Mouse (Mus musculus) embryonic facial prominence, embryonic 10.5 days (tissue): Measurements from ENCODE around the gene Zic5. TPM values are rescaled to one million over a fixed set of nuclear protein-coding genes. Genes with fewer than 3 reads are reported as not detected.

Source experiments
- DNase-seq: peaks from one replicate; pipeline ENCODE4 v3.0.0-alpha.2; 2017; ENCODE audit warnings: low spot score
- H3K27ac ChIP-seq: fragments of 300-500 bp; sonication (generic); replicated peaks from 2 replicates; pipeline ENCODE4 v1.5.1; 2016; ENCODE audit warnings: mild to moderate bottlenecking
- H3K27me3 ChIP-seq: fragments of 300-500 bp; sonication (generic); replicated peaks from 2 replicates; pipeline ENCODE4 v1.6.1; 2016; ENCODE audit warnings: low read depth, mild to moderate bottlenecking; ENCODE audit not compliant: poor library complexity, severe bottlenecking
- H3K36me3 ChIP-seq: fragments of 300-500 bp; sonication (generic); replicated peaks from 2 replicates; pipeline ENCODE4 v1.6.1; 2016; ENCODE audit warnings: mild to moderate bottlenecking, moderate library complexity
- H3K4me1 ChIP-seq: fragments of 300-500 bp; sonication (generic); 2 replicates; pipeline ENCODE4 v1.6.1; 2016
- H3K4me3 ChIP-seq: fragments of 300-500 bp; sonication (generic); 2 replicates; pipeline ENCODE4 v1.5.1; 2016; ENCODE audit warnings: mild to moderate bottlenecking, moderate library complexity
- H3K9me3 ChIP-seq: fragments of 300-500 bp; sonication (generic); 2 replicates; pipeline ENCODE4 v1.6.1; 2016; ENCODE audit warnings: mild to moderate bottlenecking
- WGBS: fragments of 180-500 bp; shearing (Covaris S2); methylation state at CpG from one replicate; pipeline ENCODE4 v1.1.7; 2016; 5-methylcytosine and 5-hydroxymethylcytosine counted together
- polyA plus RNA-seq: library from polyadenylated mRNA; unstranded; fragments of >200 nt; fragmentation: Nextera tagmentation; extraction: Ambion mirVana; gene quantifications from 2 replicates; pipeline ENCODE4 v1.2.1, GENCODE M21; 2016

Zic5 gene
- 6.2 and 6.9 TPM in 2 replicates for polyA plus RNA-seq

DNA sequence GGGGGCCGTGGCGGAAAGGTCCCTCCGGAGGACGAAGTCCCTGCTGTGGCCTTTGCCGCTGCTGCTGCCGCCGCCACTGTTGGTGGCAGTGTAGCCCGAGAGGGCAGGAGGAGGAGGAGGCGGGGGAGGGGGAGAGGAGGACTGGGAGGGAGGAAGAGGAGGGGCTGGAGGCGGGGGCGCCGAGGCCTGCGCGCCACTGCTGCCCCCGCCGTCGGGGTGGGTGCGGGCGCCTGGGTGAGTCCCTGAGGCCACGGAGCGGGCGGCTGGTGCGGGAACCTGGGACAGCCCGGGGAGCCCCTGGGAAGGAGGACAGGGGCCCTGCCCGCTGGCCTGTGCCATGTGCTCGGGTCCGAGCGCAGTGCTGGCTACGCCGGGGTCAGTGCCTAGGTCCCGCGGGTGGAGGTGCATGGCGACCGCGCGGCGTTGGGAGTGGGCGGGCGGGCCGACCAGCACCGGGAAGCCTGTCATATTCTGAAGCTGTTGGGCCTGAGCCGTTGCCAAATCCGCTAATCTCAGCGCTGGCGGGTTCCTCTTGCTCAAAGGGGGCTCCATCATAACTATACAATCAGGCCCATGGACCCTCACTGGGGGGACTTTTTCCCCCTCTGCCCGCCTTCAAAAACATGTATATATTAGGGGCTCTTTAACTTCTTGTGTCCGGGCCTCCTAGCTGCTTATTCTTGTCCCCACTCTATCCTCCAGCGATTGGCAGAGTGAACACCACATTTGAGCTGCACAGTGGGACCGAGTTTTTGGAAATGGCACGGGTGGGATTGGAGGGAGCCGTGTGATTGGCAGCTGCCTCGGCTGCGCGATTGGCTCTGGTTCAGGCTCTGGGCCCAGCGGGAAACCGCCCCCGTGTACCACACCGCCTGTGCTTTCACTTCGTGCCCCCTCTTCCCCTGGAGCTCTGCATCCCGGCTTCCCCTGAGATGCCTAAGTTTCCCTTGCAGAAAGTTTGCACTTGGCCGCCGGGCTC is at the start of gene Zic5:
Gene Zic5 (minus strand): TSS at position 915 of the 979 bp plus-strand sequence.
- Histone ChIP-seq H3K4me3 (peak within 1 kb of the TSS; percentile 72), H3K27ac (peak within 1 kb of the TSS; percentile 87), H3K27me3 (peaks cover 100% of the 10 kb centered on the region), H3K36me3 (no peaks in the 10 kb centered on the region), H3K9me3 (no peaks in the 10 kb centered on the region), H3K4me1 (peaks cover 54% of the 10 kb centered on the region)
- under 1% methylated on average over 60 of the region's 62 CpGs for WGBS
- DNase-seq, result peak; percentile 83

GRCm38 (mm10) chr14:122513511-122514036 is 48.1 kb upstream of the Zic5 start:
- no peak for DNase-seq
- Histone ChIP-seq H3K4me1 (no peaks in the 10 kb centered on the region), H3K36me3 (no peaks in the 10 kb centered on the region), H3K27ac (no peak overlapping the region), H3K9me3 (no peaks in the 10 kb centered on the region), H3K4me3 (no peak overlapping the region), H3K27me3 (0 out of 2 replicates have a peak, but pooled peaks cover 4% of the 10 kb centered on the region)
- 79% methylated on average over 1 of the region's 1 CpGs for WGBS

GRCm38 (mm10) chr14:122511519-122511918 is 46.0 kb upstream of the Zic5 start:
- Histone ChIP-seq H3K36me3 (no peaks in the 10 kb centered on the region), H3K4me3 (no peak overlapping the region), H3K27ac (no peak overlapping the region), H3K27me3 (0 out of 2 replicates have a peak, but pooled peaks cover 4% of the 10 kb centered on the region), H3K9me3 (no peaks in the 10 kb centered on the region), H3K4me1 (no peaks in the 10 kb centered on the region)
- no peak for DNase-seq
- WGBS, result 64% methylated on average over 3 of the region's 3 CpGs

GRCm38 (mm10) chr14:122509058-122509457 is 43.6 kb upstream of the Zic5 start:
- 0 out of 2 replicates have a peak, but pooled peaks cover 4% of the 10 kb centered on the region for H3K27me3 ChIP-seq
- no peak for DNase-seq
- H3K4me1 ChIP-seq, result no peaks in the 10 kb centered on the region
- no peaks in the 10 kb centered on the region for H3K36me3 ChIP-seq
- 39% methylated on average over 2 of the region's 2 CpGs for WGBS
- no peak overlapping the region for H3K4me3 ChIP-seq
- H3K27ac ChIP-seq, result no peak overlapping the region
- H3K9me3 ChIP-seq, result no peaks in the 10 kb centered on the region

GRCm38 (mm10) chr14:122492015-122492414 is 26.5 kb upstream of the Zic5 start:
- WGBS, result 72% methylated on average over 1 of the region's 1 CpGs
- H3K27me3 ChIP-seq, result peaks cover 75% of the 10 kb centered on the region
- no peak overlapping the region for H3K27ac ChIP-seq
- H3K36me3 ChIP-seq, result no peaks in the 10 kb centered on the region
- peaks cover 9% of the 10 kb centered on the region for H3K4me1 ChIP-seq
- no peak overlapping the region for H3K4me3 ChIP-seq
- H3K9me3 ChIP-seq, result no peaks in the 10 kb centered on the region
- no peak for DNase-seq

GRCm38 (mm10) chr14:122491521-122491920 is 26.0 kb upstream of the Zic5 start:
- 59% methylated on average over 6 of the region's 6 CpGs for WGBS

GRCm38 (mm10) chr14:122490441-122491328 is 25.2 kb upstream of the Zic5 start, which contains the start of gene Gm10837:
Gene Gm10837 (plus strand): TSS chr14:122490586.
- peak; percentile 65 for DNase-seq
- H3K36me3 ChIP-seq, result no peaks in the 10 kb centered on the region

More at GRCm38 (mm10) chr14:122491521-122491920, 26.0 kb upstream of the Zic5 start:
- Histone ChIP-seq H3K9me3 (no peaks in the 10 kb centered on the region), H3K36me3 (no peaks in the 10 kb centered on the region), H3K4me1 (peaks cover 9% of the 10 kb centered on the region), H3K4me3 (no peak overlapping the region), H3K27me3 (peaks cover 80% of the 10 kb centered on the region), H3K27ac (no peak overlapping the region)
- DNase-seq, result no peak

GRCm38 (mm10) chr14:122489686-122490414 is 24.4 kb upstream of the Zic5 start:
- DNase-seq, result no peak
- Histone ChIP-seq H3K9me3 (no peaks in the 10 kb centered on the region), H3K27ac (no peak overlapping the region), H3K4me1 (peaks cover 16% of the 10 kb centered on the region), H3K36me3 (no peaks in the 10 kb centered on the region), H3K27me3 (peaks cover 92% of the 10 kb centered on the region), H3K4me3 (peak overlapping the region; percentile 53)
- WGBS, result 4% methylated on average over 12 of the region's 12 CpGs

More at GRCm38 (mm10) chr14:122490441-122491328, 25.2 kb upstream of the Zic5 start, which contains the start of gene Gm10837:
- Histone ChIP-seq H3K4me3 (peak within 1 kb of the TSS; percentile 53), H3K27ac (peak within 1 kb of the TSS; percentile 48; the same call in 1 of the 2 replicates), H3K27me3 (peaks cover 89% of the 10 kb centered on the region), H3K4me1 (peaks cover 9% of the 10 kb centered on the region), H3K9me3 (no peaks in the 10 kb centered on the region)
- 2% methylated on average over 51 of the region's 51 CpGs for WGBS

- Histone ChIP-seq H3K36me3 (no peaks in the 10 kb centered on the region), H3K27me3 (peaks cover 96% of the 10 kb centered on the region), H3K9me3 (no peaks in the 10 kb centered on the region), H3K4me3 (no peak overlapping the region), H3K27ac (no peak overlapping the region), H3K4me1 (peaks cover 21% of the 10 kb centered on the region)
- DNase-seq, result peak; percentile 18
- under 1% methylated on average over 5 of the region's 5 CpGs for WGBS
These were observed 23.6 kb upstream of the Zic5 start for GRCm38 (mm10) chr14:122489041-122489440.

DNA sequence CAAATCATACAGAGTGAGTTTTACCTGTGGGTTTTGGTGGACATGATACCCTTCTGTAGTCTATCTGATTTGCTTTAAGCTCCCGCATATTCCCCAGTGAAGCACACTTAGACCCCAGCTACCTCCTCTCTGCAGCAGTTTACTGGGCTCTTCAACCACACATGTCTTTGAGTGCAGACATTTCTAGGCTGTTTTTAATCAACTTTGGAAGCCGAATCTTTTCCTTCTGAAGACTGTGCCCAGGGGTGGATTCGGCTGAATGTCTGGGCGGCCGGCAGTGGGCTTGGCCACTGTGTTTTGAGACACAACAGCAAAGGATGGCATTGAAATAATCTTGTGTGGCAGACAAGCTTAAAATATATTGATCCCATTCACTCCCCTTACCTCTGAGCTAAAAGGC is 21.9 kb upstream of the Zic5 start:
- Histone ChIP-seq H3K36me3 (no peaks in the 10 kb centered on the region), H3K4me1 (peaks cover 29% of the 10 kb centered on the region), H3K27ac (no peak overlapping the region), H3K27me3 (peaks cover 97% of the 10 kb centered on the region), H3K4me3 (no peak overlapping the region), H3K9me3 (no peaks in the 10 kb centered on the region)
- WGBS, result under 1% methylated on average over 5 of the region's 5 CpGs
- peak; percentile 57 for DNase-seq

- peaks cover 33% of the 10 kb centered on the region for H3K4me1 ChIP-seq
- no peaks in the 10 kb centered on the region for H3K36me3 ChIP-seq
- H3K27me3 ChIP-seq, result peaks cover 97% of the 10 kb centered on the region
- no peaks in the 10 kb centered on the region for H3K9me3 ChIP-seq
- no peak for DNase-seq
- no peak overlapping the region for H3K27ac ChIP-seq
- H3K4me3 ChIP-seq, result no peak overlapping the region
- 14% methylated on average over 1 of the region's 1 CpGs for WGBS
These were observed 21.1 kb upstream of the Zic5 start for GRCm38 (mm10) chr14:122486611-122487010.
